Mouse (Mus musculus) hindbrain, embryonic 11.5 days (tissue): ENCODE results near the gene Rims4. TPM values are rescaled to one million over a fixed set of nuclear protein-coding genes. Genes with fewer than 3 reads are reported as not detected.
A peak's percentile ranks its signal among the peaks of the same experiment; 100 is the strongest.

Experiments
- ATAC-seq: fragments of 200-750 bp; cut with Nextera tagmentation; 2 replicates; pipeline ENCODE4 v1.8.0; 2017; ENCODE audit warnings: mild to moderate bottlenecking, moderate TSS enrichment, moderate library complexity; ENCODE audit not compliant: low FRiP score
- DNase-seq: peaks from one replicate; pipeline ENCODE4 v3.0.0-alpha.2; 2015; ENCODE audit warnings: low spot score
- H3K27ac ChIP-seq: fragments of 300-500 bp; sonication (generic); 2 replicates; pipeline ENCODE4 v1.5.1; 2014; ENCODE audit warnings: mild to moderate bottlenecking, low read depth, low read length
- H3K27me3 ChIP-seq: fragments of 300-500 bp; sonication (generic); 2 replicates; pipeline ENCODE4 v1.6.1; 2014; ENCODE audit warnings: mild to moderate bottlenecking, low read length, moderate library complexity, mixed read lengths; ENCODE audit not compliant: control insufficient read depth, insufficient read depth
- H3K36me3 ChIP-seq: fragments of 300-500 bp; sonication (generic); 2 replicates; pipeline ENCODE4 v1.6.1; 2014; ENCODE audit warnings: mild to moderate bottlenecking, low read length, moderate library complexity, mixed read lengths; ENCODE audit not compliant: control insufficient read depth, insufficient read depth
- H3K4me1 ChIP-seq: fragments of 300-500 bp; sonication (generic); replicated peaks from 2 replicates; pipeline ENCODE4 v1.6.1; 2014; ENCODE audit warnings: low read length, mixed read lengths; ENCODE audit not compliant: control insufficient read depth, insufficient read depth
- H3K4me2 ChIP-seq: fragments of 300-500 bp; sonication (generic); replicated peaks from 2 replicates; pipeline ENCODE4 v1.6.1; 2014; ENCODE audit warnings: mild to moderate bottlenecking, low read depth, low read length
- H3K4me3 ChIP-seq: fragments of 300-500 bp; sonication (generic); 2 replicates; pipeline ENCODE4 v1.5.1; 2014; ENCODE audit warnings: low read depth, low read length
- H3K9ac ChIP-seq: fragments of 300-500 bp; sonication (generic); 2 replicates; pipeline ENCODE4 v1.6.1; 2014; ENCODE audit warnings: low read depth, low read length
- H3K9me3 ChIP-seq: fragments of 300-500 bp; sonication (generic); 2 replicates; pipeline ENCODE4 v1.6.1; 2016; ENCODE audit warnings: low read length; ENCODE audit not compliant: control insufficient read depth
- WGBS: fragments of 180-500 bp; shearing (Covaris S2); extraction: QIAGEN DNeasy Blood & Tissue Kit; methylation state at CpG from one replicate; pipeline ENCODE4 v1.1.7; 2014; 5-methylcytosine and 5-hydroxymethylcytosine counted together
- polyA plus RNA-seq: library from polyadenylated mRNA; unstranded; fragments of >200 nt; fragmentation: Nextera tagmentation; extraction: Ambion mirVana; gene quantifications from 2 replicates; pipeline ENCODE4 v1.2.1, GENCODE M21; 2014

The Rims4 gene
- polyA plus RNA-seq, 1 experiment from 2014 or later = 0.71 TPM

- Histone ChIP-seq H3K9me3 (no peaks in the 10 kb centered on the region), H3K4me3 (no peak overlapping the region), H3K36me3 (no peaks in the 10 kb centered on the region), H3K27me3 (no peaks in the 10 kb centered on the region), H3K4me2 (no peak overlapping the region), H3K27ac (no peak overlapping the region), H3K9ac (no peak overlapping the region), H3K4me1 (no peaks in the 10 kb centered on the region)
- WGBS = 66% methylated on average over 17 of the region's 17 CpGs
- DNase-seq = no peak
- ATAC-seq = no peak
These were observed 35.4 kb downstream of the Rims4 start for GRCm38 (mm10) chr2:163882859-163883652.

- Histone ChIP-seq H3K4me2 (no peak overlapping the region), H3K9ac (no peak overlapping the region), H3K4me3 (no peak overlapping the region), H3K9me3 (no peaks in the 10 kb centered on the region), H3K27me3 (no peaks in the 10 kb centered on the region), H3K4me1 (no peaks in the 10 kb centered on the region), H3K27ac (no peak overlapping the region), H3K36me3 (no peaks in the 10 kb centered on the region)
- WGBS = 95% methylated on average over 6 of the region's 6 CpGs
- no peak for DNase-seq
- ATAC-seq = no peak
These were observed 37.6 kb downstream of the Rims4 start for GRCm38 (mm10) chr2:163880891-163881290.

- no peaks in the 10 kb centered on the region for H3K36me3 ChIP-seq
- no peaks in the 10 kb centered on the region for H3K9me3 ChIP-seq
- H3K4me1 ChIP-seq = peaks cover 4% of the 10 kb centered on the region; the same call in 1 of the 2 replicates
- H3K27me3 ChIP-seq = no peaks in the 10 kb centered on the region
- no peak overlapping the region for H3K4me3 ChIP-seq
- H3K9ac ChIP-seq = no peak overlapping the region
- no peak for ATAC-seq
- DNase-seq = no peak
- no peak overlapping the region for H3K4me2 ChIP-seq
- 78% methylated on average over 14 of the region's 14 CpGs for WGBS
- H3K27ac ChIP-seq = no peak overlapping the region
These were observed 41.5 kb downstream of the Rims4 start for GRCm38 (mm10) chr2:163876830-163877498.

GRCm38 (mm10) chr2:163875484-163875883 is 43.0 kb downstream of the Rims4 start:
- H3K4me2 ChIP-seq = no peak overlapping the region
- DNase-seq = no peak
- no peak overlapping the region for H3K4me3 ChIP-seq
- no peak for ATAC-seq
- no peaks in the 10 kb centered on the region for H3K36me3 ChIP-seq
- H3K27me3 ChIP-seq = no peaks in the 10 kb centered on the region
- H3K9ac ChIP-seq = no peak overlapping the region
- H3K4me1 ChIP-seq = peaks cover 4% of the 10 kb centered on the region; the same call in 1 of the 2 replicates
- no peaks in the 10 kb centered on the region for H3K9me3 ChIP-seq
- no peak overlapping the region for H3K27ac ChIP-seq
- 86% methylated on average over 7 of the region's 7 CpGs for WGBS

GRCm38 (mm10) chr2:163874877-163875276 is 43.6 kb downstream of the Rims4 start:
- Histone ChIP-seq H3K4me3 (no peak overlapping the region), H3K36me3 (no peaks in the 10 kb centered on the region), H3K9me3 (no peaks in the 10 kb centered on the region), H3K4me2 (no peak overlapping the region), H3K9ac (no peak overlapping the region), H3K27me3 (no peaks in the 10 kb centered on the region), H3K4me1 (peaks cover 4% of the 10 kb centered on the region; the same call in 1 of the 2 replicates), H3K27ac (no peak overlapping the region)
- peak; percentile 37 for DNase-seq
- 29% methylated on average over 5 of the region's 5 CpGs for WGBS
- ATAC-seq = no peak

GRCm38 (mm10) chr2:163871906-163872305 is 46.6 kb downstream of the Rims4 start:
- peaks cover 4% of the 10 kb centered on the region; the same call in 1 of the 2 replicates for H3K4me1 ChIP-seq
- H3K4me3 ChIP-seq = no peak overlapping the region
- H3K27me3 ChIP-seq = no peaks in the 10 kb centered on the region
- no peak overlapping the region for H3K9ac ChIP-seq
- H3K27ac ChIP-seq = no peak overlapping the region
- H3K9me3 ChIP-seq = no peaks in the 10 kb centered on the region
- no peak for DNase-seq
- no peaks in the 10 kb centered on the region for H3K36me3 ChIP-seq
- no peak for ATAC-seq
- 78% methylated on average over 3 of the region's 3 CpGs for WGBS
- H3K4me2 ChIP-seq = no peak overlapping the region

DNA sequence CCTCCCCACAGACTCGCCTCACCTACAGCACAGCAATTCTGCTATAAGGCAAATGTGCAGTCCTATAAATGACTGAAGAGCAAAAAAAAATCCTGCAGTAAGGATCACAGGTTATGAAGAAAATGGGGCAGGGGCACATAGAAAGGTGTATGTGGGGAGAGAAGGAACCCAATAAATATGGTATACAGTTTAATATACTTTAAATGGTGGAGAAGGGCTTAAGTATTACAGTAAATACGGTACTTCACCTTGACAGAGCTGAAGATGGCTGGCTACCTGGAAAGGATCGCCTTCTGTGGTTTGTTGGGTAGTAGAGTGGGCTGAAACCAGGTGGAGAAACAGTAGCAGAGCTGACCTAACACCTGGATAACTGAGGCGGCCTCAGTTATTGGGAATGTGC is 47.2 kb downstream of the Rims4 start:
- DNase-seq = no peak
- Histone ChIP-seq H3K27ac (no peak overlapping the region), H3K27me3 (no peaks in the 10 kb centered on the region), H3K4me2 (no peak overlapping the region), H3K9me3 (no peaks in the 10 kb centered on the region), H3K4me1 (peaks cover 4% of the 10 kb centered on the region; the same call in 1 of the 2 replicates), H3K4me3 (no peak overlapping the region), H3K9ac (no peak overlapping the region), H3K36me3 (no peaks in the 10 kb centered on the region)
- no peak for ATAC-seq
- 82% methylated on average over 4 of the region's 4 CpGs for WGBS

DNA sequence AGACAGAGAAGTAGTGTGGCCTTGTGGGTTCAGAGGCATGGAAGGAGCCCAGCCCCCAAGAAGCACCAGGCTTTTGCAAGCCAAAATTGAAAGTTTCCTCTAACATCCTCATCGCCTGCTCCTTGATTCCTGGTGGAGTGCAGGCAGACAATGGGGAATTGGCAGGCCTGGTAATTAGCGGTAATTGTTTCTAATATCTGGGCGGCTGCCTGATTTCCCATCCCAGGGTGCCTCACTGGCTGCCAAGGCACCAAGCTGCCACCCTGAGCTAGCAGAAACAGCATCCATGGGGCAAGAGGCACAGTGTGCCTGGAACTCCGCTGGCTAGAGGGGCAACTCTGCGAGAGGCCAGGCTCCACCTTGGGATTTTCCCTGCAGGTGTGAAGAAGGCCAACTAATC is 48.7 kb downstream of the Rims4 start:
- no peaks in the 10 kb centered on the region for H3K36me3 ChIP-seq
- no peak overlapping the region for H3K27ac ChIP-seq
- no peaks in the 10 kb centered on the region for H3K9me3 ChIP-seq
- 66% methylated on average over 5 of the region's 5 CpGs for WGBS
- H3K4me3 ChIP-seq = no peak overlapping the region
- H3K4me1 ChIP-seq = peaks cover 1% of the 10 kb centered on the region; the same call in 1 of the 2 replicates
- no peak for ATAC-seq
- no peaks in the 10 kb centered on the region for H3K27me3 ChIP-seq
- no peak overlapping the region for H3K4me2 ChIP-seq
- H3K9ac ChIP-seq = no peak overlapping the region
- DNase-seq = no peak

DNA sequence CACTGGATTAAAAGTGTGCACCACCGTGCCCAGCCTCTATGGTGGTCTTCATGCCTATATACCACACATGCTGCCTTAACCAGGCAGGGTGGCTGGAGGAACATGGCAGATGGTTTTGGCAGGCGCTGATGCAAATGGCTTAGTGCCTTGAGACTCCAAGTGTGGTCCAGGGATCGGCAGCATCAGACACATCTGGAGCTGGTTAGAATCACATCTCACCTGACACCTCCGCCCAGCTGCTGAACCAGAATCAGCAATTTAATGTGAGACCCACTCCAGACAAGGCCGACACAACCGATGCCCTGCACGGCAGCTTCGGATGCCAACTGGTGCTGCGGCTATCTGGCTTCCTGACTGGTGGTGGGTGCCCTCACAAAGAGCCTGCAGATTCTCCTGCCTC is 52.4 kb downstream of the Rims4 start:
- 84% methylated on average over 9 of the region's 9 CpGs for WGBS
- Histone ChIP-seq H3K27me3 (no peaks in the 10 kb centered on the region), H3K9me3 (no peaks in the 10 kb centered on the region), H3K4me3 (no peak overlapping the region), H3K9ac (no peak overlapping the region), H3K36me3 (no peaks in the 10 kb centered on the region), H3K27ac (no peak overlapping the region), H3K4me2 (no peak overlapping the region), H3K4me1 (no peaks in the 10 kb centered on the region)
- DNase-seq (no peak), ATAC-seq (no peak)
